Mouse (Mus musculus) skeletal muscle tissue, adult 2 months (tissue): ENCODE data around the gene Adgrg1.

Experiments used
- DNase-seq: peaks from one replicate; pipeline ENCODE4 v3.0.0-alpha.2; 2012; ENCODE audit warnings: low read depth, low spot score

Adgrg1 gene

DNA sequence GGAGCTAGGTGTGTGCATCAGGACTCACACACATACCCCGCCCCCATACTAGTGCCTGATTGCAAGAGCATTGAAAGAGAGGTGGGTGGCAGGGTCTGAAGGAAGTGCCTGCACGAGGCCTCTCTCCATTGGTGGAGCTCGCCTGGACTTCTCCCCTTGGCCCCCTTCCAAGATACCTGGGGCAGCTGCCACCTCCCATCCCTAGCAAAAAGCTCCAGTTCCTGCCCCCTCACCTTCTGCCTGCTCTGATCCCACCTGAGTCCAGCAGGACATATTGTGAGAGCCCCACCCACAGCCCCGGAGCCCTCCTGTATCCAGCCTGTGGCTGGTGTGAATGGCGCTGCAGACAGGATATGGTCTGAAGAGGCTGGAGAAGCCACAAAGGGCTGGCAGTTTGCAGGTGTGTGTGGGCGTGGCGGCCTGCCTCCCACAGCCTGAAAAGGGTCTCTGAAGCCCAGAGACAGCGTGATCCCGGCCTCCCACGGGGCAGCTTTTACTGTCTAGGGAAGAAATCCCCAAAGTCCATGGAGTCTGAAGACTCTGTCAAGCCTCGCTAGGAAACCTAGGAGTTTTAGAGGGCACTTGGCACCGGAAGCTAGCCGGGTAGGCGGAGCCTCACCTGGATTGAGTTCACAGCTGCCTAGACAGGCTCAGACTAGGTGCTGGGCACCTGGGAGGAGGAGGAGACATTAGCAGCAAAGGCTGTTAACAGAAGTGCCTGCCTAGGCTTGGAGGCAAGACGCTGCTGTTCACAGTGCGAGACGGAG lies 2.3 kb downstream of the Adgrg1 start:
- DNase-seq: no peak

- DNase-seq: no peak
Measured at GRCm38 (mm10) chr8:94978131-94978530, 3.6 kb downstream of the Adgrg1 start.

DNA sequence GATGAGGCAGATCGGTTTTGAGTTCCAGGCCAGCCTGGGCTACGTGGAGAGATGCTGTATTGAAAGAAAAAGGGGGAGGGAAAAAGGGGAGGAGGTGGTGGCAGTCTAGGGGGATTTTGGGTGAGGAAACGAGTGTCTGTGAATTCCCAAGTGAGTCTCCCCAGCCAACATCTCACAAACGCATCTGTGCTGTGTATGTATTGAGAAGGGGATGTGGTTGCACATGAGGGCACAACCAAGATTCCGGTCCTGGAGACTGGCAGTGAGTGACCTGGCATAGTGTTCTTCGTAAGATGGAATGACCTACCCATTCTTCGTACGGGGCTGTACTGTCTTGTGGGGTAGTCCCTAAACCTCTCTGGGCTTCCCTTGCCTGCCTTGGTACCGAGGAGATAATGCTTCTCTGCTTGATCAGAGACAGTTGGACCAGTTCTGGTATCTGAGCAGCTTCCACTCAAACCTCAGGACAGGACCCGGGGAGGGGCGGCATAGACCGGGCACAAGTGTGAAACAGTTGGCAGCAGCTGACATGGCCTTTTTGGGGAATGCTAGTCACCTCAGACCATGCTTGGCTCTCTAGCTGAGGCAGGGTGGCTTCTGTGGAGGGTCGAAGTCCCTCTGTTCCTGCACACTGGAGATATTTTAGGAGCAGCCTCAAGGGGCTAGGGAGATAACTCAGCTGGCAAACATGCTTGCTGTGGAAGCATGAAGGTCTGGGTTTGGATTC lies 4.2 kb downstream of the Adgrg1 start:
- DNase-seq: no peak

- DNase-seq: no peak
Measured at GRCm38 (mm10) chr8:94980176-94980575, 5.6 kb downstream of the Adgrg1 start.

DNA sequence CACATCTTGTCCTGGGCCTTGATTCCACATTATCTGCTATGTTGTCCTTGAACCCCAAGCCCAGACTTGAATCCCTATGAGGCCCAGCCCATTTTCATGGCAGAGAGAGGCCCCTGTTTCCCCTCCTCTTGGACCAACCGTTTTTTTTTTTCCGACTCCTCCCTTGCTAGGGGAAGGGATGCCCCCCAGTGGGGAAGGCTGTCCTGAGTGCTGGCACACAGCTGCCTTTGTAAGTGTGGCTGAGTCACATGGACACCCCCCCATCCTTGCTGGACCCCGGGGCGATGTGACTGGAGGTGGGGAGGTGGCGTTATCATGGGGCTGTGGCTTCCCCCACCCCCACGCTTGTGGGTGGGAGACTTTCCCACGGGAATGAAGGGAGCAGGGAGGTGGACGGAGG lies 6.4 kb downstream of the Adgrg1 start:
- no peak for DNase-seq

DNA sequence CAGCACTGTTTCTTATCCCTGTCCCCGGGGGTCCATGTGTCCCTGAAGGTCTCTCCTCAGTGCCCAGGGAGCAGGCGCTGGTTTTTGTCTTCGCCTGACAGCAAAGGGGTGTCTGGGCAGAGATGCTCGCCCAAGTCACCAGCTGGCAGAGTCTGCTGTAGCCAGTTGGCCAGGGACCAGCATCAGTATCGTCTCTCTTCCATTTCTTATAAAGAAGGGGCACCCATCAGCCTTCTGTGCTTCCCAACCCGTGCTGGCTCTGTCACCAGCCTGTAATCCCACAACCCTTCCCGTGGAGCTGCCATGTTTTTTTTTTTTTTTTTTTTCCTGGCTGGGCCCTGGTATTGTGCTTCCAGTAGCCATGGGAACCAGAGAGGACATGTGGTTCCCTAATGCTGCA lies 7.3 kb downstream of the Adgrg1 start:
- DNase-seq: no peak

DNA sequence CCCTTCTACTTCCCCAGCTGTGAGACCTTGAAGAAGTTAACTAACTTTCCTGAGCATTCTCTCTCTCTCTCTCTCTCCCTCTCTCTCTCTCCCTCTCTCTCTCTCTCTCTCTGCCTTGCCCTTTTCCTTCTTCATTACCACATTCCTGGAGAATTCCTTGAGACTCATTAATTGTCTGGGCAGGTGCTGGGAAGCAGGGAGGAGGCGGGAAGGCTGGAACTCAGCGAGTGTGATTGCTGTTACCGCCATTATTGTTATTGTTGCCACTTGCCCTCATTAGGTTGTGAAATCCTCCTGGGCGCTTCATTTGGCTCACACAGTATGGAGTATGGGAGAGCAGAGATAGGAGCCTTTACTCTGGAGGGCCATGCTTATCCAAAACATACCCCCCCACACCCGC lies 8.6 kb downstream of the Adgrg1 start:
- DNase-seq: no peak

DNA sequence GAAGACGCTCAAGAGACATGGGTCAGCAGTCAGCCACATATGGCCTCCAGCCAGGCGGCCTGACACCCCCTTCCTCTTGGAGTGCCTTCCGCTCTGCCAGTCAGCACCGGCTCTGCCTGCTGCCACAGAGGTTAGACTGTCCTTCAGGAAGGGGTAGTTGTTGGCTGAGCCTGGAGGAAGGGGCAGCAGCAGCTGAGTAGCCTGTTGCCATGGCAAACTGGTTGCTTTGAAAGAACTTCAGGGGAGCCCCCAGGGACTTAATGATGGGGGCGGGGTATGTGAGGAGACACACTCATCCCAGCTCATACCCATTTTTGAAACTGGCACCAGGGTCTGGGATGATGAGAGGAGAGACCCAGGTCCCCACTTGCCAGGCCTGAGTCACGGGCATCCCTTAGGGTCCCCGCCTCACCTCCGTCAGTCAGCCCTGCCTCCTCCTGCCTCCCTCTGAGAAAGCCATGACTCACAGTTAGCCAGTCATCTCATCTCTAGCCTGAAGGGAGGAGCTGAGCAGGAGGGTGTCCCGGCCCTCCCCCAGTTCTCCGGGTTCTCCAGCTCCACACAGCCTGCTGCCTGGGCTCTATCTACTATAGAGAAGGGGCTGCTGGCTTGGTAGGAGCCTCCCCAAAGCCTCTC lies 9.4 kb downstream of the Adgrg1 start:
- peak; percentile 30 for DNase-seq

GRCm38 (mm10) chr8:94985023-94985422 lies 10.5 kb downstream of the Adgrg1 start:
- DNase-seq: no peak

GRCm38 (mm10) chr8:94986676-94987075 lies 12.1 kb downstream of the Adgrg1 start:
- DNase-seq: no peak

- no peak for DNase-seq
Measured at GRCm38 (mm10) chr8:94987553-94987952, 13.0 kb downstream of the Adgrg1 start.

DNA sequence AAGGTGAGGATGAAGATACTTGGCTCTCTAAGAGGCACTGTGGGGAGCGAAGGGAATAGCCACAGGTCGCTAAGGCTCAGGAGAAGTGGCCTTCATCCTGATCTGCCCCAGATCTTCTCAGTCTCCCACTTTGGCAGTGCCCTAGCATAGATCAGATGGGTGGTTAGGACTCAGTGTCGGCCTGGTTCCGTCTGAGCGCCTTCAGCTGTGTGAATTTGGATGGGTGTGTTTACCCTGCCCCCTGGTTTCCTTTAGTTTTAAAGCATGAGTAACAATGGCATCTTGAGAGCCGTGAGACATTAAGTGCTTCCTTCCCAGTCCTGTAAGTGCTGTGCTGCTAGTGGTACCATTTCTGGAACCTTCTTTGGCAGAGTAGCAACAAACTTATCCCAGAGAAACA lies 14.1 kb downstream of the Adgrg1 start:
- DNase-seq: no peak

DNA sequence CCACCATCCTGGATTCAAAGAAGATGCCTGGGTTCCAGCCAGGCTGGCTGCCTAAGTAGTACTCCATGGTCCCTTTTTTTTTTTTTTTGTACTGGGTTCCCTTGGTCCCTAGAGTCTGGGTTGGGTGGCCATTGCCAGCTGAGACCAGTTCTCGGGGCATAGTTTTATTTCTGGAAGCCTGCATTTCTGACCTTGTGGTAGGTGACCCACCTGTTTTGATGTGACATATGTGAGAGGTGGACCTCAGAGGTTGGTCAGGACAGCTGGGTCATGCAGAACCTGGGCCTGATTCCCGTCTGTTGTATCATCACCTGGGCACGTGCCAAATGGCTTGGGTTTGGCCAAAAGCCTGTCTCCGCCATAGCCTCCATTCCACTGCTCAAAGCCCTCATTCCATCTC lies 15.2 kb downstream of the Adgrg1 start:
- no peak for DNase-seq

DNA sequence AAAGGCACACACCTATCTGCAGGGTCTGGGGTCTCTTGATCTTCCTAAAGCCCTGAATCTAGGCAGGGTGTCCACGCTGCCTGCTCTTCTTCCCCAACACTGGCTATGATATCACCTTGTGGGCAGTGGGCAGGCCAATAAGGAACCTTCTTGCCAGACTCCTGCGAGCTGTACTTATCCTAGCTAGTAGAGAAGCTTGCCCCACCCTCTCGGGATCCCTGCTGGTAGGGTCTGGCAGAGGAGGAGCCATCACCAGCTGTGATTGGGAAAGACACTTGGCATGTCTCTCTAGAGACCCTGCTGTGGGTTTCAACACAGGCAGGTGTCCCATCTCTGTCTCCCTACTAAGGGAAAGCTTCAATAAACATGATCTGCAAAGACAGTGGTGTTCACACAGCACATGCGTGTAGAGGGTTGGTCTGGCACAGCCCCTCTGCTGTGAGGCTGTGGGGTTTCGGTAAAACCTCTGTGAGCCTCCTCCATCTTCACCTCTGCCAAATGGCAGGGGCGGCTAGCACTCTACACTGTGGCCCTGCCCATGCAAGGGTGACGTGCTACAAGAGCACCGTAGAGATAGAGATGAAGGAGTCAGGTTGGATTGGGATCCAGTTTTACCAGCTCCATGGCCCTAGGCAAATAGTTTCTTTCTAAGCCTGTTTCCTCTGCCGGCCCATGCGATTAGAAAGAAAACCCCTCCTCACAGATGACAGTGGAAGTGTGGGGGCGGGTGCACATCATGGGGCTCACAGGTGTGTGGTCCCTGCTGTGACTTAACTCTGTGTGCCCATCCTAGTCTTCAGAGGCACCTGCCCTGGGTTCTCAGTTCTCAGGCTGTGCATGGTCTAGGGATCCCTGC lies 16.3 kb downstream of the Adgrg1 start:
- no peak for DNase-seq

DNA sequence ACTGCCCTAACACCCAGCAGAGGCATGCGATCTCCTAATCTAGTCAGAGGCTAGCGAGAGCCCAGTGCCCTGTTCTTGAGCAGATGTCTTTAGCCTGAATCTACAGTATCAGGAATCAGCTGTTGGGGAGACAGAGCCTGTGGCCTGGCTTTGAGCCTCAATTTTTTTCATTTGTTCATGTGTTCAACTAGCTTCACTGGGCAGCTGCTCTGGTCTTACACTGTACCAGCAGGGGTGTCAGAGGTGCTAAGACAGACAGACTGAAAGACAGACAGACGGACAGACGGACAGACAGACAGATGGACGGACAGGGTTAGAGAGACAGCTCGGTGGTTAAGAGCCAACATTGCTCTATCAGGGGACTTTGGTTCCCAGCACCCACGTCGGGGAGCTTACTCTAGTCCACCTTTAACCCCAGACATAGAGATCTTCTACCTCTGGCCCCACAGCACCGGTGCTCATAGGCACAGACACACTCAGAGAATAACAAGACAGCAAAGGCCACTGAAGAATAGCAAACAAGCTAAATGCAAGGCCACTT lies 17.0 kb downstream of the Adgrg1 start:
- DNase-seq: no peak

DNA sequence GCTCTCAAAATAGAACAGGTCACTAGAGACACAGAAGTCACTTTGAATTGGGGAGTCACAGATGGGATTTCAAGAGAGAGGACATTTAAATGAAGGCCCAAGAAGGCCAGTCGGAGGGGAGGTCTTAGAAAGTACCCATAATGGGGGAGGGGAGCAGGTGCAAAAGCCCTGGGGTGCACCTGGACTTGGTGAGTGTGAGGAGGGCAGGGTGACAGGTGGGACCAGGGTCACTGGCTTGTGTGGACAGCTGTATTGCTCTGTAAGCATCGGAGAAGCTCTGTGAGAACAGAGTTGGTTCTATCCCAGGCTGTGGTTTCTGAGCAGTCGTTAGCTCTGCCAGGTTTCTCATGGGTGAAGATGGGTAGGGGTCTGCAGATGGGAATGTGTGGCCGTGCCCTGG lies 17.5 kb downstream of the Adgrg1 start:
- no peak for DNase-seq

DNA sequence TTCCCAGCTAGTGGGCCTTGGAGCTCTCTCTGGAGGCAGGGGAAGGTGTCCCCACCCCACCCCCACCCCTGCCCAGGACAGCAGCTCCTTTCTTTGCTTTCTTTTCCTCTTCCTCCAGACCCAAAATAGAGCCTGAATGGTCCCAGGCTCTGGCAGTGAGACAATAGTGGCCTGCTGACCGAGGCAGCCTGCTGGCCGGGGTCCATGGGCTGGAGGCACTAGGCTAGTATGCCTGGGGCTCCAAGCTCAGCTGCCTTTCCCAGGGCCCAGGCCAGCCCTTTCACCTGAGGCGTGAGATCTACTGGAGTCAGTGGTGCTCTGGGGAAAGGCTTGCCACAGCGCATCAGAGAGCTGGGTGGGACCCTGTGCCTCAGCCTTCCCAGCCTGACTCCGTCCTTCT lies 18.0 kb downstream of the Adgrg1 start:
- peak; percentile 30 for DNase-seq

GRCm38 (mm10) chr8:94992996-94993724 lies 18.6 kb downstream of the Adgrg1 start:
- no peak for DNase-seq

DNA sequence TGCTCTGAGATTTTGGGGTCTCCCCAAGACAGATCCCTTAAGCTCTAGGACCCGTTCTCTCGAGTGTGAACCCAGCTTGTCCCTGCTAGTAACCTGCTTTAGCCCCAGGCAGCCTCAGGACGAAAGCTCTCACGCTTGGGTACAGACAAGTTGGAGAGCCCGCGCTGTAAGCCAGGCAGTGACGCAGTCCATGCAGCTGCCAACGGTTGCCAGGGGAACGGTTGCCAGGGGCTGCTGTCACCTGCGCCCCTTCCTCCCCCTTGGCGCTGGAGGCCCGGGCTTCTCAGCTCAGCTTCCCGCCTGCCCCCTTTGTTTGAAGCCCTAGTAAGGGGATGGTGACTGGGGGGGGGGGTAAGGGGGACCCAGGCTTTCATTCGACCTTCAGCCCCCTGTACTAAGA lies 19.5 kb downstream of the Adgrg1 start:
- DNase-seq: no peak

DNA sequence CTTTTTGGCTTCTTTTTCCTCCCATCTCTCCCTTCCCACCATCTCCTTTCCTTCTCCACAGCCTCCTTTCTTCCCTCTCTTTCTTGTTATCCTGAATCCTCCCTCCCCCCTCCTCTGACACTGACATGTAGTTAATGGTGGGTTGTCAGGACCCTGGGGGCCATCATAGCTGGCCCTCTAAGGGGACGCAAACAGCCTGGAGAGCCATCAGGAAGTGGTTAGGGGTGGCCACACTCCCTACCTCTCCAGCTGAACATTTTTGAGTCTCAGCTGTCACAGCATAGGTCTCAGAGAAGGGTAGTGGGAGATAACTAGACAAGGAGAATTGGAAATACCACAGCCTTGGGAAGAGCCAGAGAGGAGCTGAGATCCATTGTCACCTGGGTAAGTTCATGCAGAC lies 20.0 kb downstream of the Adgrg1 start:
- DNase-seq: no peak

GRCm38 (mm10) chr8:94995336-94995893 lies 20.9 kb downstream of the Adgrg1 start:
- DNase-seq: no peak
